ENCODE assay signal across 11 mouse cellular contexts in genomic region chr9:73240188-73240587, GRCm38 (mm10).
A peak's percentile ranks its signal among the peaks of the same experiment; 100 is the strongest.
DNase-seq lines count a peak whose midpoint lies in the region; ATAC-seq and TF ChIP-seq lines count a peak whose summit lies in the region.
"Had no signal": no experiment of that assay in that cellular context is flagged by ENCODE, and none has a peak within 500 bp of the region (broad histone marks: within the 10 kb centered on the region; RNA-seq: fewer than 3 reads in every experiment).

No protein-coding gene starts in this region.

- H3K4me3 ChIP-seq in lung, embryonic 14.5 days (ENCODE audit: low read depth, low read length) = no peak overlapping the region
- no peak overlapping the region for H3K4me3 ChIP-seq in lung, adult 2 months (replicated peaks; ENCODE audit: extremely low read depth, low read depth, low read length)
- H3K4me3 ChIP-seq: limb, embryonic 15.5 days had no signal

- no peak for ATAC-seq in lung, embryonic 14.5 days (ENCODE audit: insufficient read depth)
- ATAC-seq in megakaryocyte-erythroid progenitor cell, adult 5-6 weeks (replicated peaks; ENCODE audit: low FRiP score, low TSS enrichment, poor library complexity, severe bottlenecking) = 0 out of 2 replicates have a peak, but pooled peaks have one; percentile 26
- ATAC-seq: hindbrain, embryonic 16.5 days had no signal

- H3K36me3 ChIP-seq in lung, embryonic 14.5 days (ENCODE audit: insufficient read depth) = no peaks in the 10 kb centered on the region
- H3K36me3 ChIP-seq: limb, embryonic 15.5 days had no signal

- WGBS in lung, embryonic 14.5 days = 47% methylated on average over 5 of the region's 5 CpGs
- WGBS in lung, adult 2 months = 35% methylated on average over 5 of the region's 5 CpGs

- no peaks in the 10 kb centered on the region for H3K27me3 ChIP-seq in lung, embryonic 14.5 days (ENCODE audit: insufficient read depth, low read length)
- H3K27me3 ChIP-seq: limb, embryonic 15.5 days had no signal

- peak; percentile 10 for DNase-seq in lung, embryonic 14.5 days
- DNase-seq in lung, adult 2 months = no peak
- DNase-seq in T-cell, adult 2 months (ENCODE audit: low spot score) = peak; percentile 24
- DNase-seq in thymus, postnatal 4 days = peak; percentile 22
- no peak for DNase-seq in retina, postnatal 1 day
- no peak for DNase-seq in gastrocnemius, postnatal 25 days
- DNase-seq: adrenal gland, postnatal 14 days; cerebellum, postnatal 25 days had no signal

- H3K4me2 ChIP-seq in lung, embryonic 14.5 days = no peak overlapping the region
- H3K4me2 ChIP-seq: limb, embryonic 15.5 days had no signal

- H3K4me1 ChIP-seq in lung, embryonic 14.5 days (ENCODE audit: insufficient read depth) = no peaks in the 10 kb centered on the region
- H3K4me1 ChIP-seq in lung, adult 2 months (ENCODE audit: control insufficient read depth, insufficient read depth, low read length) = no peaks in the 10 kb centered on the region
- H3K4me1 ChIP-seq: limb, embryonic 15.5 days had no signal

- TF ChIP-seq POLR2A in lung, adult 2 months (IDR thresholded peaks at IDR 0.05; ENCODE audit: borderline replicate concordance, extremely low read depth, low read depth, low read length) = no peak

- no peak overlapping the region for H3K27ac ChIP-seq in lung, embryonic 14.5 days (ENCODE audit: low read depth)
- H3K27ac ChIP-seq: limb, embryonic 15.5 days had no signal

- TF ChIP-seq CTCF in lung, embryonic 14.5 days (IDR thresholded peaks at IDR 0.05; ENCODE audit: low read depth) = no peak
- TF ChIP-seq CTCF in lung, adult 2 months (IDR thresholded peaks at IDR 0.05; ENCODE audit: insufficient read depth, low read length) = no peak

- no peak overlapping the region for H3K9ac ChIP-seq in lung, embryonic 14.5 days
- H3K9ac ChIP-seq: limb, embryonic 15.5 days had no signal

- no peaks in the 10 kb centered on the region for H3K9me3 ChIP-seq in lung, embryonic 14.5 days (ENCODE audit: low read depth, low read length)
- H3K9me3 ChIP-seq: limb, embryonic 15.5 days had no signal

Comparison
In these comparisons a context has a peak if more than half of its experiments do, and no peak if none do; other contexts are left out.
1. DNase-seq: peak in lung, embryonic 14.5 days (single experiment), T-cell, adult 2 months (single experiment) and thymus, postnatal 4 days (single experiment); none in lung, adult 2 months (single experiment), retina, postnatal 1 day (single experiment) and gastrocnemius, postnatal 25 days (single experiment).